Mouse (Mus musculus) megakaryocyte-erythroid progenitor cell, adult 5 weeks (primary cell): Measurements from ENCODE around the gene Mpeg1. TPM values are rescaled to one million over a fixed set of nuclear protein-coding genes. Genes with fewer than 3 reads are reported as not detected.

ENCODE experiments used
- polyA plus RNA-seq: library from polyadenylated mRNA; stranded (reverse); fragments of >175 nt; gene quantifications from 2 replicates; pipeline ENCODE4 v1.2.3, GENCODE M21; 2012

The Mpeg1 gene
- 5.2 and 9.2 TPM in 2 replicates for polyA plus RNA-seq

GRCm38 (mm10) chr19:12460282-12461249 lies at the start of gene Mpeg1:
TSS of gene Mpeg1 (plus strand) at chr19:12460779.

GRCm38 (mm10) chr19:12417361-12417760 lies 43.2 kb upstream of the Mpeg1 start, which contains the start of gene Olfr1441:
TSS of gene Olfr1441 (plus strand) at chr19:12417433.

DNA sequence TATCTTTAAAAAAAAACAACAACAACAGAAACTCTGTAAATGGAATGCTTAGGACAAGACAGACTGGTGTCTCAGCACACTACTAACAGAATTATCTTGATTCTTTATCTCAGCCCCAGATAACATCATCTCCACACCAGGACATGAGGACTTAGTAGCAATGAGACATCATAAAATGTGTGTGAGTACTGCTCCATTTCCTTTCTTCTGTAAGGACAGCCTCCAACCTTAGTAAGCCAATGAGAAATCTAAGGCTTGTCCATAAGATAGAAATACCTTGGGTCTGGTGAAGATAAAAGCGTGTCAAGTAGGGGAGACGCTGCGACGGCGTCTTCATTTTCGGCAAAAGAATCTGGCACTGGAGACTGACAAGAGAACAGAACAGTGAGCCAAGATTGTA lies 33.0 kb upstream of the Mpeg1 start, which contains the start of gene Pfpl:
Gene Pfpl, plus strand, starts transcription at position 301 of the 400 bp plus-strand sequence.

GRCm38 (mm10) chr19:12501370-12502347 lies 41.1 kb downstream of the Mpeg1 start, which contains the start of gene Dtx4:
TSS of gene Dtx4 (minus strand) at chr19:12501454.

Other genes starting within 250 kb of the Mpeg1 start
- gene Olfr1432, start 228.2 kb upstream of the Mpeg1 start, polyA plus RNA-seq = not detected in 2 replicates
- not detected in 2 replicates for gene Olfr262, start 219.1 kb upstream of the Mpeg1 start, polyA plus RNA-seq
- not detected in 2 replicates for gene Olfr235, start 199.7 kb upstream of the Mpeg1 start, polyA plus RNA-seq
- gene Olfr1434, start 180.9 kb upstream of the Mpeg1 start, polyA plus RNA-seq = not detected in 2 replicates
- not detected in 2 replicates for gene Olfr1436, start 161.6 kb upstream of the Mpeg1 start, polyA plus RNA-seq
- gene Olfr1437, start 135.7 kb upstream of the Mpeg1 start, polyA plus RNA-seq = not detected in 2 replicates
- not detected in 2 replicates for gene Olfr1438-ps1, start 124.9 kb upstream of the Mpeg1 start, polyA plus RNA-seq
- not detected in 2 replicates for gene Olfr1440, start 73.5 kb upstream of the Mpeg1 start, polyA plus RNA-seq
- not detected in 2 replicates for gene Olfr1441, start 43.3 kb upstream of the Mpeg1 start, polyA plus RNA-seq
- gene Pfpl, start 32.9 kb upstream of the Mpeg1 start, polyA plus RNA-seq = not detected in 2 replicates
- gene Dtx4, start 40.7 kb downstream of the Mpeg1 start, polyA plus RNA-seq = 9.8 and 14.3 TPM in 2 replicates
- 3.4 and 5.0 TPM in 2 replicates for gene Fam111a, start 85.0 kb downstream of the Mpeg1 start, polyA plus RNA-seq
- gene Gm4952, start 139.2 kb downstream of the Mpeg1 start, polyA plus RNA-seq = not detected in 2 replicates
- 0.05 TPM in 1 of 2 replicates, not detected in the other for gene Glyat, start 172.5 kb downstream of the Mpeg1 start, polyA plus RNA-seq
- not detected in 2 replicates for gene Olfr1442, start 209.7 kb downstream of the Mpeg1 start, polyA plus RNA-seq
- not detected in 2 replicates for gene Olfr1443, start 217.3 kb downstream of the Mpeg1 start, polyA plus RNA-seq
- gene Keg1, start 235.0 kb downstream of the Mpeg1 start, polyA plus RNA-seq = not detected in 2 replicates